Mouse (Mus musculus): ENCODE measurements around the gene Crebrf.

Gene Crebrf

DNA sequence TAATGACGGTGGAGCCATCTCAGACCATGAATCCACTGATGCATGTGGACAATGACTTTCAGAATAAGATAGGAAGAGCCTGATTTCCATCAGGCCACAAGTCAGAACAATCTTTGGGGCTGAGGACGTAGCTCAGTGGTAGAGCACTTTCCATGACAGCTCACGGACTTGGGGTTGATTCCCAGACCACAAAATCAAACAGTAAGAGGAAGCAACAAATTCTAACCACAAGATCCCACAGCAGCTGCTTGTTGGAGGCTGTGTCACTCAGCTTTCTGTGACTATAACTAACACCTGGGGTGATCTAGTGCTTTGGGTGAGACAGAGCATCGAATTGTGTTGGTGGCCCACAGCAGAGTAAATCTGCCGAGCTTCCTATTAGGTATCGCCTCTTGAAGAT is 101.4 kb downstream of the Crebrf start:
- DNase-seq (ENCODE audit: low read depth in 2 of 2, low spot score in 2 of 2), result no peak

DNA sequence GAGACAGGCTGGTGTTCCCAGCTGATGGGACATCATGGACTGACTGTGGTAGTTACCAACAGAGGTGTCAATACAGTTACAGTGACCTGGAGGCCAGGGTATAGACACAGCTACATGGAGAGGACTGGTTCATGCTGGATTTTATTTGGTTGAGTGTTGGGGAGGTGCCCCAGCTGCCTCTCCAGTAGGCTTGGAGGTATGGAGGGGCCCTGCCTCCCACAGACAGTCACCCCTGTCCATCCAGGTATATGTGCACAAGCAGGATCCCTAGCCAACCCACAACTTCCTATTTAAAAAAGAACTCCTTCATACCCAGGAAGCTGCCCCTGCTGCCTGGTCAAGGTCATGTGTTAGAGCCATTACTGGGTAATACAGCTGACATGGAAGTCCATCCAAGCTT is 102.3 kb downstream of the Crebrf start:
- no peak for DNase-seq (ENCODE audit: low read depth in 2 of 2, low spot score in 2 of 2)

DNA sequence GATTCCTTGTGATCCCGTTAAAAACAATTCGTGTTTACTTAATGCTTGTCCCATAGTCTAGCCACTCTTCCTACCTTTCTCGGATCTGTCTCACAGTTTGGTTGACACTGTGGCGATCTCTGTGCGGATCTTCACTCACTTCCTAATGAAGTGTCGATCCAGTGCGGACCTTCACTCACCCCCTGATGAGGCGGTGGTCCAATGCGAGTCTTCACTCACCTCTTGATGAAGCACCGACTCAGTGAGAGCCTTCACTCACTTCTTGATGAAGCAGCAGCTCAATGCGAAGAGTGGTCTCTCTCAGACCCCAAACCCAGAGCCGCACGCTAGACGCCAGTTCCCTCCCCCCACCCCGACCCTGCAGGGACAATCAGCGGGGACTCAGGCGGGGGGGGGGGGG is 110.7 kb downstream of the Crebrf start:
- no peak for DNase-seq (ENCODE audit: low read depth in 2 of 2, low spot score in 2 of 2)
